Comparison of ENCODE assay signal across 8 mouse cellular contexts in genomic region chr19:31765451-31765850, GRCm38 (mm10). TPM values are rescaled to one million over a fixed set of nuclear protein-coding genes. Genes with fewer than 3 reads are reported as not detected.
DNase-seq lines count a peak whose midpoint lies in the region; ATAC-seq and TF ChIP-seq lines count a peak whose summit lies in the region.

No protein-coding gene starts in this region.

- peaks cover 33% of the 10 kb centered on the region for H3K27me3 ChIP-seq in forebrain, embryonic 12.5 days
- peaks cover 17% of the 10 kb centered on the region for H3K27me3 ChIP-seq in forebrain, embryonic 11.5 days (ENCODE audit: control insufficient read depth, insufficient read depth, low read length)
- no peaks in the 10 kb centered on the region for H3K27me3 ChIP-seq in lung, postnatal 0 days (replicated peaks; ENCODE audit: insufficient read depth, low read length)
- peaks cover 63% of the 10 kb centered on the region for H3K27me3 ChIP-seq in limb, embryonic 13.5 days
- H3K27me3 ChIP-seq in stomach, embryonic 16.5 days (ENCODE audit: control insufficient read depth, insufficient read depth, low read length) = 0 out of 2 replicates have a peak, but pooled peaks cover 9% of the 10 kb centered on the region

- no peaks in the 10 kb centered on the region for H3K36me3 ChIP-seq in forebrain, embryonic 12.5 days (replicated peaks)
- no peaks in the 10 kb centered on the region for H3K36me3 ChIP-seq in forebrain, embryonic 11.5 days (ENCODE audit: control insufficient read depth, insufficient read depth, low read length)
- H3K36me3 ChIP-seq in lung, postnatal 0 days (ENCODE audit: insufficient read depth, low read length) = no peaks in the 10 kb centered on the region
- H3K36me3 ChIP-seq in limb, embryonic 13.5 days = no peaks in the 10 kb centered on the region
- H3K36me3 ChIP-seq in stomach, embryonic 16.5 days (ENCODE audit: control insufficient read depth, insufficient read depth, low read length) = no peaks in the 10 kb centered on the region

- peak; percentile 4; the same call in 1 of the 2 replicates for ATAC-seq in forebrain, embryonic 12.5 days (ENCODE audit: low FRiP score)
- ATAC-seq in forebrain, embryonic 11.5 days (replicated peaks; ENCODE audit: low FRiP score) = no peak
- no peak for ATAC-seq in lung, postnatal 0 days
- peak; percentile 2; the same call in 1 of the 2 replicates for ATAC-seq in limb, embryonic 13.5 days (ENCODE audit: low FRiP score, low read depth)
- no peak for ATAC-seq in stomach, embryonic 16.5 days (ENCODE audit: insufficient read depth, low FRiP score)

- peak overlapping the region; percentile 97 for H3K4me2 ChIP-seq in forebrain, embryonic 12.5 days
- H3K4me2 ChIP-seq in forebrain, embryonic 11.5 days (ENCODE audit: low read depth, low read length, severe bottlenecking) = no peak overlapping the region
- H3K4me2 ChIP-seq in lung, postnatal 0 days (replicated peaks; ENCODE audit: low read depth, low read length) = peak overlapping the region; percentile 81
- H3K4me2 ChIP-seq in limb, embryonic 13.5 days (replicated peaks) = peak overlapping the region; percentile 96
- peak overlapping the region; percentile 95; the same call in 1 of the 2 replicates for H3K4me2 ChIP-seq in stomach, embryonic 16.5 days (ENCODE audit: low read depth, low read length)

- H3K9ac ChIP-seq in forebrain, embryonic 12.5 days = no peak overlapping the region
- H3K9ac ChIP-seq in forebrain, embryonic 11.5 days (ENCODE audit: low read length) = no peak overlapping the region
- no peak overlapping the region for H3K9ac ChIP-seq in lung, postnatal 0 days (replicated peaks; ENCODE audit: low read depth)
- H3K9ac ChIP-seq in limb, embryonic 13.5 days = no peak overlapping the region
- no peak overlapping the region for H3K9ac ChIP-seq in stomach, embryonic 16.5 days (ENCODE audit: low read length)

- TF ChIP-seq CTCF in lung, postnatal 0 days (IDR thresholded peaks at IDR 0.05) = no peak

- 29% methylated on average over 4 of the region's 4 CpGs for WGBS in forebrain, embryonic 12.5 days
- WGBS in forebrain, embryonic 11.5 days = 31% methylated on average over 4 of the region's 4 CpGs
- 35% methylated on average over 4 of the region's 4 CpGs for WGBS in lung, postnatal 0 days
- WGBS in limb, embryonic 13.5 days = 32% methylated on average over 4 of the region's 4 CpGs
- 34% methylated on average over 4 of the region's 4 CpGs for WGBS in stomach, embryonic 16.5 days

- no peak overlapping the region for H3K27ac ChIP-seq in forebrain, embryonic 12.5 days
- no peak overlapping the region for H3K27ac ChIP-seq in forebrain, embryonic 11.5 days (ENCODE audit: low read depth, low read length)
- no peak overlapping the region for H3K27ac ChIP-seq in lung, postnatal 0 days (ENCODE audit: low read length)
- no peak overlapping the region for H3K27ac ChIP-seq in limb, embryonic 13.5 days
- no peak overlapping the region for H3K27ac ChIP-seq in stomach, embryonic 16.5 days (ENCODE audit: low read length)

- no peak for DNase-seq in forebrain, embryonic 11.5 days (ENCODE audit: low spot score)
- no peak for DNase-seq in lung, postnatal 0 days (ENCODE audit: low spot score)
- no peak for DNase-seq in lung, postnatal 36 days
- no peak for DNase-seq in cerebellum, postnatal 10 days
- no peak for DNase-seq in spleen, postnatal 4 days (ENCODE audit: low spot score in 2 of 2)

- H3K4me3 ChIP-seq in forebrain, embryonic 12.5 days (replicated peaks) = peak overlapping the region; percentile 51; the same call in 1 of the 2 replicates
- H3K4me3 ChIP-seq in forebrain, embryonic 11.5 days (ENCODE audit: low read depth, low read length) = no peak overlapping the region
- peak overlapping the region; percentile 73; the same call in 1 of the 2 replicates for H3K4me3 ChIP-seq in lung, postnatal 0 days (ENCODE audit: low read depth, low read length)
- H3K4me3 ChIP-seq in limb, embryonic 13.5 days = no peak overlapping the region
- H3K4me3 ChIP-seq in stomach, embryonic 16.5 days (replicated peaks; ENCODE audit: low read length) = no peak overlapping the region

- no peaks in the 10 kb centered on the region for H3K9me3 ChIP-seq in forebrain, embryonic 12.5 days
- H3K9me3 ChIP-seq in forebrain, embryonic 11.5 days (ENCODE audit: control insufficient read depth, low read length) = no peaks in the 10 kb centered on the region
- no peaks in the 10 kb centered on the region for H3K9me3 ChIP-seq in lung, postnatal 0 days (ENCODE audit: low read length)
- no peaks in the 10 kb centered on the region for H3K9me3 ChIP-seq in limb, embryonic 13.5 days
- H3K9me3 ChIP-seq in stomach, embryonic 16.5 days (replicated peaks; ENCODE audit: control insufficient read depth, low read length) = no peaks in the 10 kb centered on the region

- no peak for TF ChIP-seq EP300 in lung, postnatal 0 days (IDR thresholded peaks at IDR 0.05)

- peaks cover 32% of the 10 kb centered on the region for H3K4me1 ChIP-seq in forebrain, embryonic 12.5 days
- H3K4me1 ChIP-seq in forebrain, embryonic 11.5 days (replicated peaks; ENCODE audit: control insufficient read depth, insufficient read depth, low read length) = peaks cover 10% of the 10 kb centered on the region
- H3K4me1 ChIP-seq in lung, postnatal 0 days (ENCODE audit: insufficient read depth, low read depth, low read length) = no peaks in the 10 kb centered on the region
- peaks cover 25% of the 10 kb centered on the region for H3K4me1 ChIP-seq in limb, embryonic 13.5 days
- H3K4me1 ChIP-seq in stomach, embryonic 16.5 days (ENCODE audit: control insufficient read depth, insufficient read depth, low read length) = peaks cover 15% of the 10 kb centered on the region

RNA-seq across cellular contexts. Expression of gene Prkg1, which starts 0.6 kb away (rescaled TPM):
- 5.2 and 5.9 TPM in 2 replicates for polyA plus RNA-seq in forebrain, embryonic 12.5 days (2016; fragmentation: Nextera tagmentation; extraction: Ambion mirVana)
- 4.9 and 5.6 TPM in 2 replicates for polyA plus RNA-seq in forebrain, embryonic 11.5 days (2014; fragmentation: Nextera tagmentation; extraction: Ambion mirVana)
- polyA plus RNA-seq in lung, postnatal 0 days (2015; fragmentation: Nextera tagmentation; extraction: Ambion mirVana) = 4.8 and 5.2 TPM in 2 replicates
- 7.7 and 8.4 TPM in 2 replicates for polyA plus RNA-seq in limb, embryonic 13.5 days (2015; fragmentation: Nextera tagmentation; extraction: Ambion mirVana)
- 9.4 and 11.5 TPM in 2 replicates for polyA plus RNA-seq in stomach, embryonic 16.5 days (2015; fragmentation: Nextera tagmentation; extraction: Ambion mirVana)

Comparison
In these comparisons a context has a peak if more than half of its experiments do, and no peak if none do; other contexts are left out.
1. ATAC-seq: peak in forebrain, embryonic 12.5 days (single experiment) and limb, embryonic 13.5 days (single experiment); none in forebrain, embryonic 11.5 days (single experiment), lung, postnatal 0 days (single experiment) and stomach, embryonic 16.5 days (single experiment).
2. H3K4me3 ChIP-seq: peak in forebrain, embryonic 12.5 days (single experiment) and lung, postnatal 0 days (single experiment); none in forebrain, embryonic 11.5 days (single experiment), limb, embryonic 13.5 days (single experiment) and stomach, embryonic 16.5 days (single experiment).